Mouse (Mus musculus): Measurements from ENCODE around the gene Ermard. TPM values are rescaled to one million over a fixed set of nuclear protein-coding genes. Genes with fewer than 3 reads are reported as not detected.
"Not testable (repeated sequence)": the region's sequence is repeated elsewhere in the genome, so short reads cannot be mapped to it uniquely, and the experiment has no call there.

Ermard gene
- 74.3 and 89.8 TPM in 2 replicates for polyA plus RNA-seq (2015; fragmentation: Nextera tagmentation; extraction: Ambion mirVana)

- H3K36me3 ChIP-seq (ENCODE audit: control insufficient read depth, insufficient read depth, low read length); H3K9ac ChIP-seq (ENCODE audit: low read depth, low read length); H3K27me3 ChIP-seq (ENCODE audit: control insufficient read depth, insufficient read depth, low read depth, low read length); H3K4me3 ChIP-seq (ENCODE audit: low read depth, low read length); H3K9me3 ChIP-seq (replicated peaks; ENCODE audit: control insufficient read depth, low read length, poor library complexity, severe bottlenecking); H3K4me2 ChIP-seq (ENCODE audit: low read length); H3K27ac ChIP-seq (ENCODE audit: low read length); H3K4me1 ChIP-seq (ENCODE audit: control insufficient read depth, insufficient read depth, low read length): not testable (repeated sequence)
- 0% methylated on average over 12 of the region's 56 CpGs for WGBS
- ATAC-seq, result peak; percentile 99
Measured at GRCm38 (mm10) chr17:15041175-15041729, at the start of gene Ermard, which contains the start of the genes Tcte3 and Gm3448. Ermard (plus strand) TSS chr17:15041208. Tcte3 (minus strand) TSS chr17:15041488. Gm3448 (minus strand) TSS chr17:15041537.

- not testable (repeated sequence) for H3K4me1 ChIP-seq (ENCODE audit: control insufficient read depth, insufficient read depth, low read length); H3K9ac ChIP-seq (ENCODE audit: low read depth, low read length); H3K4me3 ChIP-seq (ENCODE audit: low read depth, low read length); H3K27ac ChIP-seq (ENCODE audit: low read length); H3K9me3 ChIP-seq (replicated peaks; ENCODE audit: control insufficient read depth, low read length, poor library complexity, severe bottlenecking); H3K4me2 ChIP-seq (ENCODE audit: low read length); H3K36me3 ChIP-seq (ENCODE audit: control insufficient read depth, insufficient read depth, low read length); H3K27me3 ChIP-seq (ENCODE audit: control insufficient read depth, insufficient read depth, low read depth, low read length)
- WGBS, result no CpG with 5 or more reads among the region's 98 CpGs
- peak; percentile 84 for ATAC-seq
Measured at GRCm38 (mm10) chr17:14992522-14993138, 48.4 kb upstream of the Ermard start.

GRCm38 (mm10) chr17:14993139-14993832 lies 47.7 kb upstream of the Ermard start:
- H3K4me1 ChIP-seq (ENCODE audit: control insufficient read depth, insufficient read depth, low read length); H3K36me3 ChIP-seq (ENCODE audit: control insufficient read depth, insufficient read depth, low read length); H3K27ac ChIP-seq (ENCODE audit: low read length); H3K4me2 ChIP-seq (ENCODE audit: low read length); H3K9me3 ChIP-seq (replicated peaks; ENCODE audit: control insufficient read depth, low read length, poor library complexity, severe bottlenecking); H3K9ac ChIP-seq (ENCODE audit: low read depth, low read length); H3K4me3 ChIP-seq (ENCODE audit: low read depth, low read length); H3K27me3 ChIP-seq (ENCODE audit: control insufficient read depth, insufficient read depth, low read depth, low read length): not testable (repeated sequence)
- WGBS, result no CpG with 5 or more reads among the region's 47 CpGs
- ATAC-seq, result peak; percentile 93

GRCm38 (mm10) chr17:14994140-14994539 lies 46.9 kb upstream of the Ermard start:
- not testable (repeated sequence) for H3K4me1 ChIP-seq (ENCODE audit: control insufficient read depth, insufficient read depth, low read length); ATAC-seq

GRCm38 (mm10) chr17:15000047-15000446 lies 41.0 kb upstream of the Ermard start:
- H3K27ac ChIP-seq (ENCODE audit: low read length); H3K4me2 ChIP-seq (ENCODE audit: low read length); H3K36me3 ChIP-seq (ENCODE audit: control insufficient read depth, insufficient read depth, low read length); H3K9ac ChIP-seq (ENCODE audit: low read depth, low read length); H3K4me1 ChIP-seq (ENCODE audit: control insufficient read depth, insufficient read depth, low read length); H3K9me3 ChIP-seq (replicated peaks; ENCODE audit: control insufficient read depth, low read length, poor library complexity, severe bottlenecking); H3K27me3 ChIP-seq (ENCODE audit: control insufficient read depth, insufficient read depth, low read depth, low read length); ATAC-seq; H3K4me3 ChIP-seq (ENCODE audit: low read depth, low read length): not testable (repeated sequence)
- WGBS, result no CpG with 5 or more reads among the region's 4 CpGs

More at GRCm38 (mm10) chr17:14994140-14994539, 46.9 kb upstream of the Ermard start:
- H3K36me3 ChIP-seq (ENCODE audit: control insufficient read depth, insufficient read depth, low read length); H3K9ac ChIP-seq (ENCODE audit: low read depth, low read length); H3K4me2 ChIP-seq (ENCODE audit: low read length); H3K4me3 ChIP-seq (ENCODE audit: low read depth, low read length); H3K9me3 ChIP-seq (replicated peaks; ENCODE audit: control insufficient read depth, low read length, poor library complexity, severe bottlenecking); H3K27ac ChIP-seq (ENCODE audit: low read length); H3K27me3 ChIP-seq (ENCODE audit: control insufficient read depth, insufficient read depth, low read depth, low read length): not testable (repeated sequence)
- WGBS, result no CpG with 5 or more reads among the region's 5 CpGs

GRCm38 (mm10) chr17:15009088-15009487 lies 31.9 kb upstream of the Ermard start:
- not testable (repeated sequence) for ATAC-seq; H3K4me1 ChIP-seq (ENCODE audit: control insufficient read depth, insufficient read depth, low read length); H3K9me3 ChIP-seq (replicated peaks; ENCODE audit: control insufficient read depth, low read length, poor library complexity, severe bottlenecking); H3K4me3 ChIP-seq (ENCODE audit: low read depth, low read length); H3K36me3 ChIP-seq (ENCODE audit: control insufficient read depth, insufficient read depth, low read length); H3K27ac ChIP-seq (ENCODE audit: low read length); H3K4me2 ChIP-seq (ENCODE audit: low read length); H3K9ac ChIP-seq (ENCODE audit: low read depth, low read length); H3K27me3 ChIP-seq (ENCODE audit: control insufficient read depth, insufficient read depth, low read depth, low read length)
- WGBS, result no CpG with 5 or more reads among the region's 3 CpGs

- H3K9ac ChIP-seq (ENCODE audit: low read depth, low read length); H3K9me3 ChIP-seq (replicated peaks; ENCODE audit: control insufficient read depth, low read length, poor library complexity, severe bottlenecking); H3K4me2 ChIP-seq (ENCODE audit: low read length); H3K4me3 ChIP-seq (ENCODE audit: low read depth, low read length); H3K4me1 ChIP-seq (ENCODE audit: control insufficient read depth, insufficient read depth, low read length); H3K27me3 ChIP-seq (ENCODE audit: control insufficient read depth, insufficient read depth, low read depth, low read length); H3K27ac ChIP-seq (ENCODE audit: low read length); H3K36me3 ChIP-seq (ENCODE audit: control insufficient read depth, insufficient read depth, low read length): not testable (repeated sequence)
- ATAC-seq, result peak; percentile 98
- no CpG with 5 or more reads among the region's 60 CpGs for WGBS
Measured at GRCm38 (mm10) chr17:15009706-15010413, 31.1 kb upstream of the Ermard start, which contains the start of gene Gm3435. Gm3435 (plus strand) TSS chr17:15010176.

GRCm38 (mm10) chr17:15021503-15022220 lies 19.3 kb upstream of the Ermard start:
- not testable (repeated sequence) for H3K36me3 ChIP-seq (ENCODE audit: control insufficient read depth, insufficient read depth, low read length); ATAC-seq; H3K27ac ChIP-seq (ENCODE audit: low read length); H3K4me2 ChIP-seq (ENCODE audit: low read length); H3K4me1 ChIP-seq (ENCODE audit: control insufficient read depth, insufficient read depth, low read length); H3K4me3 ChIP-seq (ENCODE audit: low read depth, low read length); H3K9me3 ChIP-seq (replicated peaks; ENCODE audit: control insufficient read depth, low read length, poor library complexity, severe bottlenecking); H3K9ac ChIP-seq (ENCODE audit: low read depth, low read length); H3K27me3 ChIP-seq (ENCODE audit: control insufficient read depth, insufficient read depth, low read depth, low read length)
- 71% methylated on average over 3 of the region's 3 CpGs for WGBS

Measured in midbrain, embryonic 16.5 days (tissue).